Mouse (Mus musculus) lung, adult 2 months (tissue): Measurements from ENCODE around the gene Lrrc55. TPM values are rescaled to one million over a fixed set of nuclear protein-coding genes. Genes with fewer than 3 reads are reported as not detected.

Source experiments
- DNase-seq: peaks from one replicate; pipeline ENCODE4 v3.0.0; 2022
- H3K4me1 ChIP-seq: fragments of 200-500 bp; 2 replicates; pipeline ENCODE4 v1.6.1; 2011; ENCODE audit warnings: low read length; ENCODE audit not compliant: control insufficient read depth, insufficient read depth
- H3K4me3 ChIP-seq: fragments of 200-500 bp; replicated peaks from 2 replicates; pipeline ENCODE3; 2011; ENCODE audit warnings: low read depth, mild to moderate bottlenecking, control low read depth, low read length; ENCODE audit errors: extremely low read depth
- CTCF ChIP-seq: fragments of 200-500 bp; IDR thresholded peaks from 2 replicates; pipeline ENCODE4 v1.5.1; 2011; ENCODE audit warnings: mild to moderate bottlenecking, low read length, control low read depth; ENCODE audit not compliant: insufficient read depth
- POLR2A ChIP-seq: fragments of 200-500 bp; IDR thresholded peaks from 2 replicates; pipeline ENCODE4 v1.6.1; 2011; ENCODE audit warnings: low read depth, mild to moderate bottlenecking, control low read depth, low read length, borderline replicate concordance; ENCODE audit errors: extremely low read depth
- WGBS: fragments of 180-500 bp; shearing (Covaris S2); methylation state at CpG from one replicate; pipeline ENCODE4 v1.1.7; 2018; 5-methylcytosine and 5-hydroxymethylcytosine counted together
- polyA plus RNA-seq: library from polyadenylated mRNA; depleted of rRNA; stranded (reverse); fragments of >200 nt; gene quantifications from 2 replicates; pipeline ENCODE4 v1.2.3, GENCODE M21; 2012; rRNA removed

The Lrrc55 gene
- polyA plus RNA-seq, 1 experiment: 0.21 TPM

DNA sequence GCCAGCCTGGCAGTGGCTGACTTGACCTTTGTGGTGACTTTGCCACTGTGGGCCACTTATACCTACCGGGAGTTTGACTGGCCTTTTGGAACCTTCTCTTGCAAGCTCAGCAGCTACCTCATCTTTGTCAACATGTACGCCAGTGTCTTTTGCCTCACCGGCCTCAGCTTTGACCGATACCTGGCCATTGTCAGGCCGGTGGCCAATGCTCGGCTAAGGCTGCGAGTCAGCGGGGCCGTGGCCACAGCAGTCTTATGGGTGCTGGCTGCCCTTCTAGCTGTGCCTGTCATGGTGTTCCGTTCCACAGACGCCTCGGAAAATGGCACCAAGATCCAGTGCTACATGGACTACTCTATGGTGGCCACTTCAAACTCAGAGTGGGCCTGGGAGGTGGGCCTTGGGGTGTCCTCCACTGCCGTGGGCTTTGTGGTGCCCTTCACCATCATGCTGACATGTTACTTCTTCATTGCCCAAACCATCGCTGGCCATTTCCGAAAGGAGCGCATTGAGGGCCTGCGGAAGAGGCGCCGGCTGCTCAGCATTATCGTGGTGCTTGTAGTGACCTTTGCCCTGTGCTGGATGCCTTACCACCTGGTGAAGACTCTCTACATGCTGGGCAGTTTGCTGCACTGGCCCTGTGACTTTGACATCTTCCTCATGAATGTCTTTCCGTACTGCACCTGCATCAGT lies 60.0 kb downstream of the Lrrc55 start:
- TF ChIP-seq CTCF: no peak
- TF ChIP-seq POLR2A: no peak
- 54% methylated on average over 21 of the region's 21 CpGs for WGBS
- Histone ChIP-seq H3K4me1 (peaks cover 8% of the 10 kb centered on the region; the same call in 1 of the 2 replicates), H3K4me3 (peak overlapping the region; percentile 60)
- no peak for DNase-seq

DNA sequence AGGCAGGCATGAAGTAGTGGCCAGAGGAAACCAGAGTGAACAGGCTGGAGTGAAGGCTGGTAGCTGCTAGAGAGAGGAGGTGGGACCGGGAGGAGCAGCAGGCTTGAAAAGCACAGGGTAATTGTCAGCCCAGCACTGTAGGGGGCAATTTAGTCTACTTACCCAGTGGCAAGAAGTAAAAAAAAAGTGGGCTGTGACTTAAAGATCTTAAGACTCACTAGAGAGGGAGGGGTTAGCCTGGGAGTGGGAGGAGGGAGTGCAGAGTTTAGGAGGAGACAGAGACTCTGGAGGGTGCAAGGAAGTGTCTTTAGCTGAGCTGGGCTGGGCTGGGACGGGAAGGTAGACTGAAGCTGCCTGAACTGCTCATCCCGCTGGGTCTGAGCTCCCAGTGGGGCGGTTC lies 60.9 kb downstream of the Lrrc55 start, which contains the start of gene Aplnr:
Gene Aplnr, plus strand, starts transcription at position 137 of the 400 bp plus-strand sequence.
- peak within 1 kb of the TSS; percentile 60 for H3K4me3 ChIP-seq
- TF ChIP-seq CTCF (no peak), POLR2A (peak; percentile 92; the same call in 1 of the 2 replicates)
- H3K4me1 ChIP-seq: peaks cover 13% of the 10 kb centered on the region
- DNase-seq: peak; percentile 26
- WGBS: 26% methylated on average over 4 of the region's 4 CpGs

DNA sequence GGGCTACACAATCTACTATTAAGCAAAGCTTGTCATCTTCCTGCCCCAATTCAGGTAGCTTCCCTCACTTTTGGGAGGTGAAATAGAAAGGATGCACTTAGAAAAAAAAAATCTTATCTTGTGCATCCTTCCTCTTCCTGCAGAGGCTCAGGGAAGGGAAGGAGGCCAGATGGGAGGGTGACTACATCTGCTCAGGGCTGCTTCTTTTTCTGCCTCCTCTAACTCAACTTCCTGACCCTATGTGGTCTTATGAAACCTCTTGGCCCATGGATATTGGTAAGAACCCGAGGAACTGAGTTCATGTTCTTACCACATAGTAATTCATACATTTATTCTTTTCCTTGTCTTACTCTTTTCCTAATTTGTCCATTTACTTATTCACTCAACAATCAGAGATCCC lies 61.9 kb downstream of the Lrrc55 start:
- DNase-seq: no peak
- Histone ChIP-seq H3K4me1 (peaks cover 15% of the 10 kb centered on the region), H3K4me3 (no peak overlapping the region)
- TF ChIP-seq POLR2A (no peak), CTCF (no peak)
- 26% methylated on average over 1 of the region's 1 CpGs for WGBS

DNA sequence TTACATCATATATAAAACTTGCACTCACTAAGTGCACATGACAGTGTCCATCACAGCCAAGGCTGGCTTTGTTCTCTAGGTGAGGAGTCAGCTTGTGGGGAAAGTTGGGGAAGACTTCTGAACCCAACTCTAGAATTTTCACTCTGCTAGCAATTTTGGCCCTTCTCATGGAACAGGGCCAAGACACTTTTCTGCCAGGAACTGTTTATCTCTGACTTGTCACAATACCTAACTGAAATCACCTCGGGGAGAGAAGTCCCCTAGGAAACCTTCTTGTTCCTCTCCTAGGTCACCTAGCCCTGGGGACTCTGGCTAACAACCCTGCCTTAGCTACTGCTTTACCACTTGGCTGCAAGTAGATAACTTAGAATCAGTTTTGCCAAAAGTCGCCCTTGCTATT lies 64.8 kb downstream of the Lrrc55 start:
- no peak for DNase-seq
- H3K4me3 ChIP-seq: no peak overlapping the region
- TF ChIP-seq POLR2A (no peak), CTCF (no peak)
- 32% methylated on average over 2 of the region's 2 CpGs for WGBS
- H3K4me1 ChIP-seq: peaks cover 19% of the 10 kb centered on the region

DNA sequence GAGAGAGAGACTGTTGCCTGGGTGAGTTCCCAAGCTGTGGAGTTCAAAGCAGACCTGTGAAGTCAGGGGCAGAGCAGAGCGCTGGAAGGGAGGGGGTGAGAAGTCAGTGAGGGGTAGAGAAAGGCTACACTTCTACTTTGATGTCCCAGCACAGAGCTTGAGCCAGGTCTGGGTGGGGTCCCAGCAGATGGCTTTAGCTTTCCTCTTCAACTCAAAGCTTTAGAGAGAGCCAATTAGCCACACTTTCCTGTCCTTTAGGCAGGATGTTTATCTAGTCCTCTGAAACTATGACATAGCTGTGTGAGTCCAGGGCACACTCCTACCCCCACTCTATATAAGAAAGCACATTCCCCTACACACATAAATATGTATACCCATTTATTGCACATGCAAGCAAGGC lies 65.3 kb downstream of the Lrrc55 start:
- DNase-seq: no peak
- 24% methylated on average over 1 of the region's 1 CpGs for WGBS
- no peak for TF ChIP-seq CTCF
- no peak for TF ChIP-seq POLR2A
- Histone ChIP-seq H3K4me3 (no peak overlapping the region), H3K4me1 (peaks cover 19% of the 10 kb centered on the region)

DNA sequence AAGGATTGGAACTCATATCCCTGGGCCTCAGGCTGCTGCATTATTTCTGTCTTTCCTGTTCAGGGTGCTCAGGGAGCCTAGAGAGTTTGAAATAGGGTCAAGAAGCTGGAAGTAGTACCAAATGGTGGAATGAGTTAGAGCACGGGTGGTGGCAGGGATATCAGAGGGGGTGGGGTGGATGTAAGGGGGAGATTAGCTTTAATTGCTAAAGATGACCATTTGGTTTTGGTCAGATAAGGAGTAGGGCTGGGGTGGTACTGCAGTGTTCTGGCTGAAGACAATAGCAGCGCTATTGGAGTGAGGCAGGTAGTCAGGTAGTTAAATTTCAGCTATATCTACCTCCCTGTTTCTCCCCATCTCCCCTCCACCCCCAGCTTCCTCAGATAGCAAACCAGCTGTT lies 65.8 kb downstream of the Lrrc55 start:
- 32% methylated on average over 2 of the region's 2 CpGs for WGBS
- TF ChIP-seq POLR2A (no peak), CTCF (no peak)

DNA sequence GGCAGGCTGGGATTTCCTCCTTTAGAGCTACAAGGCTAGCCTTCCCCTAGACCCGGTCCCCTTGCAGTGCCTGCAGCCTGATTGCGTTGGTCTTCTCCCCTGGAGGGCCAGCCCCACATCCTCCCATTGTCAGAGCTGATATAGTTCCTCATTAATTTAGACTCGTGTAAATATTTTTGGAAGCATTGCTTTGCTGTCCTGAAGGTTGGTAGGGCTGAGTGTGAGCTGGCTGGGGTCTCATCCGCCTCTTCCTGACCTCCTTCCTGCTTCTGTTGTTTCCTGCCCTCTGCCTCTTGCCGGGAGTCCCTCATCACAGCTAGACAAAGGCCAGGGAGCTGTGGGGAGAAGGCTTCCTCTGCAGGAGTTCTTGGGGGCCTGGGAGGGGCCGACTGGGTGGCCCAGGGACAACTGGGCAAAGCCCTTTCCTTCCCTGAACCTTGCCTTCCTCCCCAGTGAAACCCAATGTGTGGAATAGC lies 67.5 kb downstream of the Lrrc55 start:
- peaks cover 19% of the 10 kb centered on the region for H3K4me1 ChIP-seq
- H3K4me3 ChIP-seq: no peak overlapping the region
- WGBS: 30% methylated on average over 6 of the region's 6 CpGs
- TF ChIP-seq CTCF: no peak
- TF ChIP-seq POLR2A: peak; percentile 8; the same call in 1 of the 2 replicates
- no peak for DNase-seq

More for the DNA sequence above, 65.8 kb downstream of the Lrrc55 start:
- peaks cover 19% of the 10 kb centered on the region for H3K4me1 ChIP-seq
- DNase-seq: no peak
- no peak overlapping the region for H3K4me3 ChIP-seq

DNA sequence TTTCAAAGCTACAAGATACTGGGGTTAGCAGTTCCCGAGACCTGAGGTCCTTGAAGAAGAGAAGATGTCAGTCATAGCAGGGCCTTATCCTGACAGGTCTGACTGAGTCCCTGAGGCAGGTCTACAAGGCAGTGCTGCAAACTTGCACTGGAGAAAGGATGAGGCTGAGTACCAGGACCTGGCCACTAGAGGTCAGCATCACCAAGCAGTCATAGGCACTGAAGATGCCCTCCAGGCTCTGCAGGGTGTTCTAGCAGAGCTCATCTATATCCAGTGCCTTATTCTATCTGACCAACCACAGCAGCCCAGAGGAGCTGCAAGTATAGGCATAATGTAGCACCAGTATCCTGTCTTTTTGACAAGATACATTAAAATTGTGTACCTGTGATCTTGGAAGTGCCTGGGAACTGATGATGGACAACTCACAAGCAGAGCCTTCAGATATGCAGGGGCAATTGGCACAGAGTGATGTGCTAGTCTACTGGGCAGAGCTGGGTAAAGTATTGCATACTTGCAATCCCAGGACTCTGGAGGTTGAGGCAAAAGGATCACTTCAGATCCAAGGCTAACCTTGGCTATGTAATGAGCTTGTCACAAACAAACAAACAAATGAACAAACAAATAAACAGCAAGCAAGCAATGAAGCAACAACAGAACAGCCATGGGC lies 73.0 kb downstream of the Lrrc55 start:
- TF ChIP-seq CTCF (peak; percentile 99), POLR2A (no peak)
- peak; percentile 58 for DNase-seq
- 24% methylated on average over 1 of the region's 1 CpGs for WGBS

DNA sequence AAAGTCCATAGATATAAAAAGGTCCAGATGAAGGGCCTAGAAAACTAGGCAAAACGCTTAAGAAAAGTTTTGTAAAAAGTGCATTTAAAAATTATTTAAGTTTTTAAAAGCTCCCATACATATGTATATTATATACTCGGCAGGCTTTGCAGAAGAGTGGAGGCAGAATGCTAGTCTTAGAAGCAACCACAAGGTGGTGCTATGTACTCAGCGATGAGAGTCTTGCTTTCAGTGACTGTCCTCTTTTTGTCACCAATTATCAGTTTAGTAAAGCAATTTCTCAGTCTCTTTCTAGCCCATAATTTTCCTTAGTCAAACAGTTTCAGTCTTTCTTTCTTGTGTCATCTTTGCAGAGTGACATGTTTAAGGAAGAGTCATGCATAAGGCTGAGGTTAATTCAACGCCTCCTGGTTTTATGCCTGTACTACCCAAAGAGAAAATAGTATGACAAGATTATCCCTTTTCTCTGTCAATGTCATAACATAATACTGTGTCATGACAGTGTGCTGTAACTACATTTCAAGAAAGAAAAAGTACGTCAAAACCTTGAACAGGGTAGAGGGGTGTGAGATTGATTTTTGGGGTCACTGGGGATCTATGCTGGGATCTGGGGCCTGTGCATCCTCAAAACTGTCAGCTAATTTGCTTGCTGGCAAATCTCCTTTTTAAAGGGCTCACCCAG lies 73.7 kb downstream of the Lrrc55 start:
- no peak overlapping the region for H3K4me3 ChIP-seq
- 27% methylated on average over 5 of the region's 5 CpGs for WGBS
- DNase-seq: no peak
- TF ChIP-seq POLR2A (no peak), CTCF (peak; percentile 44)
- H3K4me1 ChIP-seq: no peaks in the 10 kb centered on the region

More for the DNA sequence above, 73.0 kb downstream of the Lrrc55 start:
- peaks cover 2% of the 10 kb centered on the region; the same call in 1 of the 2 replicates for H3K4me1 ChIP-seq
- no peak overlapping the region for H3K4me3 ChIP-seq

Other genes with a start within 250 kb of the Lrrc55 start
- 0.15 and 1.2 TPM in 2 replicates for gene Prg2, start 216.7 kb downstream of the Lrrc55 start, polyA plus RNA-seq
- not detected in 2 replicates for gene Prg3, start 209.0 kb downstream of the Lrrc55 start, polyA plus RNA-seq
- 72.9 and 97.8 TPM in 2 replicates for gene Ssrp1, start 160.0 kb downstream of the Lrrc55 start, polyA plus RNA-seq
- gene P2rx3, start 159.7 kb downstream of the Lrrc55 start, polyA plus RNA-seq: 0.20 and 0.27 TPM in 2 replicates
- 208 and 218 TPM in 2 replicates for gene Tnks1bp1, start 149.2 kb downstream of the Lrrc55 start, polyA plus RNA-seq
- 62.0 and 66.0 TPM in 2 replicates for gene Aplnr, start 61.0 kb downstream of the Lrrc55 start, polyA plus RNA-seq
- not detected in 2 replicates for gene Olfr987, start 142.1 kb upstream of the Lrrc55 start, polyA plus RNA-seq
- not detected in 2 replicates for gene Olfr988, start 166.0 kb upstream of the Lrrc55 start, polyA plus RNA-seq
- not detected in 2 replicates for gene Olfr992, start 212.3 kb upstream of the Lrrc55 start, polyA plus RNA-seq
- gene Olfr993, start 217.7 kb upstream of the Lrrc55 start, polyA plus RNA-seq: not detected in 2 replicates
- not detected in 2 replicates for gene Olfr994, start 239.3 kb upstream of the Lrrc55 start, polyA plus RNA-seq
- gene Olfr995, start 246.4 kb upstream of the Lrrc55 start, polyA plus RNA-seq: not detected in 2 replicates